Mouse (Mus musculus) E14TG2a.4 (cell line): ENCODE measurements around the gene Mrpl19.
A peak's percentile ranks its signal among the peaks of the same experiment; 100 is the strongest.

Source experiments
- H3K27me3 ChIP-seq: 2 replicates; pipeline ENCODE4 v1.6.1; 2014; ENCODE audit warnings: low read length, control low read depth; ENCODE audit not compliant: insufficient read depth
- H3K36me3 ChIP-seq: 2 replicates; pipeline ENCODE4 v1.6.1; 2014; ENCODE audit warnings: low read length, control low read depth; ENCODE audit not compliant: insufficient read depth
- H3K4me1 ChIP-seq: replicated peaks from 2 replicates; pipeline ENCODE4 v1.6.1; 2014; ENCODE audit warnings: low read depth, low read length, control low read depth
- H3K4me3 ChIP-seq: replicated peaks from 2 replicates; pipeline ENCODE4 v1.5.1; 2014; ENCODE audit warnings: mild to moderate bottlenecking, low read length
- H3K9me3 ChIP-seq: 2 replicates; pipeline ENCODE4 v1.6.1; 2014; ENCODE audit warnings: low read length, control low read depth
- CTCF ChIP-seq: conservative IDR thresholded peaks from 2 replicates; pipeline ENCODE4 v1.5.1; 2014; ENCODE audit warnings: low read length
- NANOG ChIP-seq: IDR thresholded peaks from 2 replicates; pipeline ENCODE4 v1.6.1; 2014; ENCODE audit warnings: borderline replicate concordance, low read length, mixed read lengths
- POU5F1 ChIP-seq: IDR thresholded peaks from 2 replicates; pipeline ENCODE4 v1.6.1; 2014; ENCODE audit warnings: low read length, borderline replicate concordance

Mrpl19 gene

DNA sequence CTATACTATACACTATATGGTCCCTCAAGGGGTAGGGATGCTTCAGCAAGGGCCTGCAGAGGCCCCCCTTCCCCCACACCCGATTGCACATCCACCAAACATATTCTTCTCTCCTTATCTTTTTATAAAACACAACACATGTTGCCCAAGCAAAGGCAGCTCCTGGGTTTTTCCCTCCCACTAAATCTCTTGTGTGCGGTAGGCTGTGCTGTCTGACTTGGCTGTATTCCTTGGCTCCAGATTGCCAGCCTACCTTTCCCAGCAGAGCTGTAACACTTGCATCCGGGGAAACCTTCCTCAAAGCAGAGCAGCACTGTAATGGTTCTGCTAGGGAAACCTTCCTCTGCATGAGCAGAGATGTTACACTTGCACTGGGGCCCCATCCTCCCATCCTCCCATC is 53.6 kb downstream of the Mrpl19 start:
- TF ChIP-seq NANOG (no peak), POU5F1 (no peak), CTCF (no peak)
- Histone ChIP-seq H3K9me3 (no peaks in the 10 kb centered on the region), H3K4me3 (no peak overlapping the region), H3K4me1 (peaks cover 21% of the 10 kb centered on the region), H3K36me3 (no peaks in the 10 kb centered on the region), H3K27me3 (peaks cover 20% of the 10 kb centered on the region)

DNA sequence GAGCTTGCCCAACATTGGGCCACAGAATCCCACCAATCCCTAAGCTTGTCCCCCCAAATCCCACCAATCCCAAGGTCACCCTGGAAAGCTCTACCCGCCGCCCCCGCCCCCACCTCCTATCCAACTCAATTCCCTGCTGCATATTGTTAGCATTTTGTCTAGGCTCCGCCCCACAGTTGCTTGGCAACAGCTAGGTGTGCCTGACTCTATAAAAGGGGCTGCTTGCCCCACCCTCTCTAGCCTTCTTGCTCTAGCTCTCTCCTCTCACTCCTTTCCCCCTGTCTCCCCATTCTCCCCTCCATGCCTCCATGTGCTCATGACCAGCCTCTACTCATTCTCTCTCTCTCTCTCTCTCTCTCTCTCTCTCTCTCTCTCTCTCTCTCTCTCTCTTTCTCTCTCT is 54.0 kb downstream of the Mrpl19 start:
- H3K36me3 ChIP-seq = no peaks in the 10 kb centered on the region
- H3K4me3 ChIP-seq = no peak overlapping the region
- no peak for TF ChIP-seq POU5F1
- TF ChIP-seq CTCF = no peak
- TF ChIP-seq NANOG = no peak
- H3K27me3 ChIP-seq = peaks cover 20% of the 10 kb centered on the region
- peaks cover 21% of the 10 kb centered on the region for H3K4me1 ChIP-seq
- no peaks in the 10 kb centered on the region for H3K9me3 ChIP-seq

DNA sequence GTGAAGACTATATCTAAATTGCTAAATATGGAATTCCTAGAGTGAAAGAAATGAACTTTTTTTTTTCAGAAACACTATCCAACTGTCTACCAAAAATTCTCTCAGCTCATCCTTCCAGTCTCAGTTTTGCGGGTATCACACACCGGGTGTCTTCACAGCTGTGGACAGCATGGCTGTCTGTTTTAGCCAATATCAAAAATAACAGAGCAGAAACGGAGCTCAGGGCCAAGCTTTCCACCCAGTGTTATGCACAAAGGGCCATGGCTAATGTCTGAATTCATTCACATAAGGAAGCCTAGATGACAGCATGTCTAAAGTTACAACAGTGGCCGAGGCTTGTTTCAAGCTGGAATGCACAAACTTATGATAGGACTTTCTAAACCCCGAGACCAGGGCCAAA is 54.5 kb downstream of the Mrpl19 start:
- Histone ChIP-seq H3K4me3 (no peak overlapping the region), H3K36me3 (no peaks in the 10 kb centered on the region), H3K27me3 (peaks cover 20% of the 10 kb centered on the region), H3K9me3 (no peaks in the 10 kb centered on the region), H3K4me1 (peaks cover 21% of the 10 kb centered on the region)
- TF ChIP-seq NANOG (no peak), CTCF (no peak), POU5F1 (no peak)

DNA sequence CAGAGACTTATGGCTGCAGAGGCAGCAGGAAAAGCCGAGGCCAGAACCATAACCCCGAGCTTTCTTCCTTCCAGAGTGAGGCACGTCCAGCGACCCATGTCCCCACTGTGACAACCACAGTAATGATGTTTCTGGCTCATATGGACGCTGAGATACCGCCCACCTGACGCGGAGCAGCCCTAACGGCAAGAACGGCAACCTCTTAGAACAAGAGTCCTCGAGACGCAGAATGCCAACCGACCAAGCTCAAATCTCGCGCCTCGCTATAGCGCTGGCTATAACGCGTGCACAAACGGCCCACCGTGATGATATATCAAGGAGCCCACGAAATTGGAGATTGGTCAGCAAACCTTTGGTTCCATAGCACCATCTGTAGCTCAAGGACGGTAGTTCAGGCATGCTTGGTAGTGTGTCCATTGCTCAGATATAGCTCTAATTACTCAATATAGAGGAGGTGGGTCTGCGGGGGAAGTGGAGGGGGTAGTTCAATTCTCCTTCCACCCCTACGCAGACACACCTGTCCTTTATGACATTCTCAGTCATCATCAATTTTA is 55.4 kb downstream of the Mrpl19 start:
- Histone ChIP-seq H3K9me3 (no peaks in the 10 kb centered on the region), H3K36me3 (no peaks in the 10 kb centered on the region), H3K4me3 (peak overlapping the region; percentile 62), H3K27me3 (peaks cover 18% of the 10 kb centered on the region), H3K4me1 (peaks cover 21% of the 10 kb centered on the region)
- no peak for TF ChIP-seq POU5F1
- TF ChIP-seq NANOG = no peak
- TF ChIP-seq CTCF = peak; percentile 22; the same call in 1 of the 2 replicates
